Mouse (Mus musculus): ENCODE measurements at regions not wholly inside any gene's neighbourhood (a gene's known extent, or its start where the extent isn't known, plus 50 kb on each side); places are given as distances from the start of the nearest gene placed in this dataset.

- DNase-seq (ENCODE audit: low read depth, low spot score): no peak
- Histone ChIP-seq H3K4me1 (ENCODE audit: control insufficient read depth in 2 of 2, insufficient read depth in 2 of 2, low read length in 2 of 2, poor library complexity in 1 of 2) (no peaks in the 10 kb centered on the region), H3K27ac (ENCODE audit: insufficient read depth, low read depth, low read length, poor library complexity, severe bottlenecking) (no peak overlapping the region), H3K9ac (ENCODE audit: insufficient read depth, low read depth, low read length, poor library complexity, severe bottlenecking) (no peak overlapping the region), H3K9me3 (ENCODE audit: control insufficient read depth, insufficient read depth, low read depth, low read length) (no peaks in the 10 kb centered on the region), H3K36me3 (ENCODE audit: control insufficient read depth, insufficient read depth, low read length, poor library complexity, severe bottlenecking) (no peaks in the 10 kb centered on the region), H3K4me3 (ENCODE audit: insufficient read depth in 1 of 2, low read depth in 1 of 2, low read length in 2 of 2, poor library complexity in 1 of 2, severe bottlenecking in 1 of 2) (no peak overlapping the region)
- no peak for TF ChIP-seq HCFC1 (IDR thresholded peaks at IDR 0.05; ENCODE audit: borderline replicate concordance, insufficient read depth, low read length)
- no peak for TF ChIP-seq ZNF384 (IDR thresholded peaks at IDR 0.05; ENCODE audit: low read depth, low read length)
- no peak for TF ChIP-seq CHD2 (IDR thresholded peaks at IDR 0.05; ENCODE audit: low read depth, low read length)
- no peak for TF ChIP-seq ZC3H11A (IDR thresholded peaks at IDR 0.05; ENCODE audit: borderline replicate concordance, low read depth, low read length)
- no peak for TF ChIP-seq MAFK (IDR thresholded peaks at IDR 0.05; ENCODE audit: insufficient read depth, low read depth, low read length)
- in situ Hi-C loops (cut with MboI; ENCODE audit: low sequenced_read_pairs in 2 of 2, unreplicated experiment in 2 of 2): no loop called here
These were observed 179.1 kb upstream of the Lrrn1 start for GRCm38 (mm10) chr6:107350503-107350902.

- TF ChIP-seq ZC3H11A (IDR thresholded peaks at IDR 0.05; ENCODE audit: borderline replicate concordance, low read depth, low read length) (no peak), CHD2 (IDR thresholded peaks at IDR 0.05; ENCODE audit: low read depth, low read length) (no peak), HCFC1 (IDR thresholded peaks at IDR 0.05; ENCODE audit: borderline replicate concordance, insufficient read depth, low read length) (no peak), ZNF384 (IDR thresholded peaks at IDR 0.05; ENCODE audit: low read depth, low read length) (no peak), MAFK (IDR thresholded peaks at IDR 0.05; ENCODE audit: insufficient read depth, low read depth, low read length) (no peak)
- DNase-seq (ENCODE audit: low read depth, low spot score): no peak
- H3K36me3 ChIP-seq (ENCODE audit: control insufficient read depth, insufficient read depth, low read length, poor library complexity, severe bottlenecking): no peaks in the 10 kb centered on the region
These were observed 154.3 kb upstream of the Lrrn1 start for GRCm38 (mm10) chr6:107375274-107375673.

GRCm38 (mm10) chr6:107378489-107378888 lies 151.1 kb upstream of the Lrrn1 start:
- in situ Hi-C loops (cut with MboI; ENCODE audit: low sequenced_read_pairs in 2 of 2, unreplicated experiment in 2 of 2): no loop called here
- H3K9me3 ChIP-seq (ENCODE audit: control insufficient read depth, insufficient read depth, low read depth, low read length): no peaks in the 10 kb centered on the region

More at GRCm38 (mm10) chr6:107375274-107375673, 154.3 kb upstream of the Lrrn1 start:
- Histone ChIP-seq H3K4me3 (ENCODE audit: insufficient read depth in 1 of 2, low read depth in 1 of 2, low read length in 2 of 2, poor library complexity in 1 of 2, severe bottlenecking in 1 of 2) (no peak overlapping the region), H3K27ac (ENCODE audit: insufficient read depth, low read depth, low read length, poor library complexity, severe bottlenecking) (no peak overlapping the region), H3K9me3 (ENCODE audit: control insufficient read depth, insufficient read depth, low read depth, low read length) (no peaks in the 10 kb centered on the region), H3K9ac (ENCODE audit: insufficient read depth, low read depth, low read length, poor library complexity, severe bottlenecking) (no peak overlapping the region), H3K4me1 (ENCODE audit: control insufficient read depth in 2 of 2, insufficient read depth in 2 of 2, low read length in 2 of 2, poor library complexity in 1 of 2) (no peaks in the 10 kb centered on the region)
- in situ Hi-C loops (cut with MboI; ENCODE audit: low sequenced_read_pairs in 2 of 2, unreplicated experiment in 2 of 2): no loop called here

GRCm38 (mm10) chr6:107380621-107381020 lies 148.9 kb upstream of the Lrrn1 start:
- Histone ChIP-seq H3K9ac (ENCODE audit: insufficient read depth, low read depth, low read length, poor library complexity, severe bottlenecking) (no peak overlapping the region), H3K4me1 (ENCODE audit: control insufficient read depth in 2 of 2, insufficient read depth in 2 of 2, low read length in 2 of 2, poor library complexity in 1 of 2) (no peaks in the 10 kb centered on the region), H3K9me3 (ENCODE audit: control insufficient read depth, insufficient read depth, low read depth, low read length) (no peaks in the 10 kb centered on the region), H3K27ac (ENCODE audit: insufficient read depth, low read depth, low read length, poor library complexity, severe bottlenecking) (no peak overlapping the region), H3K4me3 (ENCODE audit: insufficient read depth in 1 of 2, low read depth in 1 of 2, low read length in 2 of 2, poor library complexity in 1 of 2, severe bottlenecking in 1 of 2) (no peak overlapping the region), H3K36me3 (ENCODE audit: control insufficient read depth, insufficient read depth, low read length, poor library complexity, severe bottlenecking) (no peaks in the 10 kb centered on the region)
- no peak for DNase-seq (ENCODE audit: low read depth, low spot score)
- in situ Hi-C loops (cut with MboI; ENCODE audit: low sequenced_read_pairs in 2 of 2, unreplicated experiment in 2 of 2): no loop called here
- TF ChIP-seq ZC3H11A (IDR thresholded peaks at IDR 0.05; ENCODE audit: borderline replicate concordance, low read depth, low read length): no peak
- no peak for TF ChIP-seq ZNF384 (IDR thresholded peaks at IDR 0.05; ENCODE audit: low read depth, low read length)
- no peak for TF ChIP-seq CHD2 (IDR thresholded peaks at IDR 0.05; ENCODE audit: low read depth, low read length)
- TF ChIP-seq HCFC1 (IDR thresholded peaks at IDR 0.05; ENCODE audit: borderline replicate concordance, insufficient read depth, low read length): no peak
- TF ChIP-seq MAFK (IDR thresholded peaks at IDR 0.05; ENCODE audit: insufficient read depth, low read depth, low read length): no peak

More at GRCm38 (mm10) chr6:107378489-107378888, 151.1 kb upstream of the Lrrn1 start:
- Histone ChIP-seq H3K4me3 (ENCODE audit: insufficient read depth in 1 of 2, low read depth in 1 of 2, low read length in 2 of 2, poor library complexity in 1 of 2, severe bottlenecking in 1 of 2) (no peak overlapping the region), H3K4me1 (ENCODE audit: control insufficient read depth in 2 of 2, insufficient read depth in 2 of 2, low read length in 2 of 2, poor library complexity in 1 of 2) (no peaks in the 10 kb centered on the region), H3K36me3 (ENCODE audit: control insufficient read depth, insufficient read depth, low read length, poor library complexity, severe bottlenecking) (no peaks in the 10 kb centered on the region), H3K9ac (ENCODE audit: insufficient read depth, low read depth, low read length, poor library complexity, severe bottlenecking) (no peak overlapping the region), H3K27ac (ENCODE audit: insufficient read depth, low read depth, low read length, poor library complexity, severe bottlenecking) (no peak overlapping the region)
- TF ChIP-seq CHD2 (IDR thresholded peaks at IDR 0.05; ENCODE audit: low read depth, low read length) (no peak), MAFK (IDR thresholded peaks at IDR 0.05; ENCODE audit: insufficient read depth, low read depth, low read length) (no peak), ZNF384 (IDR thresholded peaks at IDR 0.05; ENCODE audit: low read depth, low read length) (no peak), ZC3H11A (IDR thresholded peaks at IDR 0.05; ENCODE audit: borderline replicate concordance, low read depth, low read length) (no peak), HCFC1 (IDR thresholded peaks at IDR 0.05; ENCODE audit: borderline replicate concordance, insufficient read depth, low read length) (no peak)
- no peak for DNase-seq (ENCODE audit: low read depth, low spot score)
